Mouse (Mus musculus) brain, embryonic 14.5 days (tissue): Measurements from ENCODE around the gene Atxn7l1.

Experiments used
- CTCF ChIP-seq: fragments of 200-500 bp; IDR thresholded peaks from 2 replicates; pipeline ENCODE4 v1.5.1; 2012; ENCODE audit warnings: inconsistent platforms, mild to moderate bottlenecking, moderate library complexity, borderline replicate concordance; ENCODE audit not compliant: insufficient read depth, insufficient read length; ENCODE audit errors: extremely low read depth
- POLR2A ChIP-seq: fragments of 200-500 bp; IDR thresholded peaks from 2 replicates; pipeline ENCODE4 v1.6.1; 2012; ENCODE audit warnings: mild to moderate bottlenecking, inconsistent platforms, borderline replicate concordance; ENCODE audit not compliant: poor library complexity, insufficient read depth, insufficient read length, severe bottlenecking; ENCODE audit errors: extremely low read depth

- TF ChIP-seq CTCF = no peak
- TF ChIP-seq POLR2A = no peak
Measured at GRCm38 (mm10) chr12:33302523-33303383, 155.3 kb downstream of the Atxn7l1 start.
